Mouse (Mus musculus): Measurements from ENCODE around the gene Ncmap. TPM values are rescaled to one million over a fixed set of nuclear protein-coding genes. Genes with fewer than 3 reads are reported as not detected.
"Not testable (repeated sequence)": the region's sequence is repeated elsewhere in the genome, so short reads cannot be mapped to it uniquely, and the experiment has no call there.

The Ncmap gene
- polyA plus RNA-seq, 1 experiment from 2014 or later: 0.83 TPM

GRCm38 (mm10) chr4:135370372-135370771 lies 27.7 kb downstream of the Ncmap start:
- H3K9me3 ChIP-seq (replicated peaks; ENCODE audit: control insufficient read depth, low read length, poor library complexity, severe bottlenecking): no peaks in the 10 kb centered on the region
- no peak for ATAC-seq
- no peak overlapping the region for H3K4me2 ChIP-seq (ENCODE audit: low read length)
- H3K4me1 ChIP-seq (ENCODE audit: control insufficient read depth, insufficient read depth, low read length): no peaks in the 10 kb centered on the region
- no peaks in the 10 kb centered on the region for H3K27me3 ChIP-seq (ENCODE audit: control insufficient read depth, insufficient read depth, low read depth, low read length)
- no peak overlapping the region for H3K27ac ChIP-seq (ENCODE audit: low read length)
- WGBS: 80% methylated on average over 11 of the region's 11 CpGs
- no peak overlapping the region for H3K4me3 ChIP-seq (ENCODE audit: low read depth, low read length)
- H3K9ac ChIP-seq (ENCODE audit: low read depth, low read length): no peak overlapping the region
- no peaks in the 10 kb centered on the region for H3K36me3 ChIP-seq (ENCODE audit: control insufficient read depth, insufficient read depth, low read length)

- H3K9ac ChIP-seq (ENCODE audit: low read depth, low read length): no peak overlapping the region
- no peak overlapping the region for H3K27ac ChIP-seq (ENCODE audit: low read length)
- WGBS: 22% methylated on average over 6 of the region's 6 CpGs
- no peaks in the 10 kb centered on the region for H3K27me3 ChIP-seq (ENCODE audit: control insufficient read depth, insufficient read depth, low read depth, low read length)
- no peak overlapping the region for H3K4me2 ChIP-seq (ENCODE audit: low read length)
- H3K4me1 ChIP-seq (ENCODE audit: control insufficient read depth, insufficient read depth, low read length): no peaks in the 10 kb centered on the region
- ATAC-seq: no peak
- no peak overlapping the region for H3K4me3 ChIP-seq (ENCODE audit: low read depth, low read length)
- no peaks in the 10 kb centered on the region for H3K36me3 ChIP-seq (ENCODE audit: control insufficient read depth, insufficient read depth, low read length)
- no peaks in the 10 kb centered on the region for H3K9me3 ChIP-seq (replicated peaks; ENCODE audit: control insufficient read depth, low read length, poor library complexity, severe bottlenecking)
Observed at GRCm38 (mm10) chr4:135362828-135363227, 35.2 kb downstream of the Ncmap start.

GRCm38 (mm10) chr4:135361722-135362121 lies 36.3 kb downstream of the Ncmap start:
- 89% methylated on average over 12 of the region's 12 CpGs for WGBS
- Histone ChIP-seq H3K4me3 (ENCODE audit: low read depth, low read length) (no peak overlapping the region), H3K36me3 (ENCODE audit: control insufficient read depth, insufficient read depth, low read length) (no peaks in the 10 kb centered on the region), H3K9ac (ENCODE audit: low read depth, low read length) (no peak overlapping the region), H3K4me2 (ENCODE audit: low read length) (no peak overlapping the region), H3K9me3 (replicated peaks; ENCODE audit: control insufficient read depth, low read length, poor library complexity, severe bottlenecking) (no peaks in the 10 kb centered on the region), H3K27me3 (ENCODE audit: control insufficient read depth, insufficient read depth, low read depth, low read length) (no peaks in the 10 kb centered on the region), H3K4me1 (ENCODE audit: control insufficient read depth, insufficient read depth, low read length) (no peaks in the 10 kb centered on the region), H3K27ac (ENCODE audit: low read length) (no peak overlapping the region)
- ATAC-seq: no peak

GRCm38 (mm10) chr4:135358736-135359135 lies 39.3 kb downstream of the Ncmap start:
- H3K27ac ChIP-seq (ENCODE audit: low read length): no peak overlapping the region
- no peak for ATAC-seq
- H3K36me3 ChIP-seq (ENCODE audit: control insufficient read depth, insufficient read depth, low read length): no peaks in the 10 kb centered on the region
- 1% methylated on average over 6 of the region's 6 CpGs for WGBS
- H3K4me1 ChIP-seq (ENCODE audit: control insufficient read depth, insufficient read depth, low read length): peaks cover 7% of the 10 kb centered on the region
- no peak overlapping the region for H3K4me3 ChIP-seq (ENCODE audit: low read depth, low read length)
- H3K27me3 ChIP-seq (ENCODE audit: control insufficient read depth, insufficient read depth, low read depth, low read length): no peaks in the 10 kb centered on the region
- no peak overlapping the region for H3K9ac ChIP-seq (ENCODE audit: low read depth, low read length)
- no peaks in the 10 kb centered on the region for H3K9me3 ChIP-seq (replicated peaks; ENCODE audit: control insufficient read depth, low read length, poor library complexity, severe bottlenecking)
- no peak overlapping the region for H3K4me2 ChIP-seq (ENCODE audit: low read length)

- WGBS: 85% methylated on average over 12 of the region's 12 CpGs
- Histone ChIP-seq H3K4me3 (ENCODE audit: low read depth, low read length) (no peak overlapping the region), H3K9ac (ENCODE audit: low read depth, low read length) (no peak overlapping the region), H3K4me2 (ENCODE audit: low read length) (no peak overlapping the region), H3K4me1 (ENCODE audit: control insufficient read depth, insufficient read depth, low read length) (peaks cover 7% of the 10 kb centered on the region), H3K9me3 (replicated peaks; ENCODE audit: control insufficient read depth, low read length, poor library complexity, severe bottlenecking) (no peaks in the 10 kb centered on the region), H3K36me3 (ENCODE audit: control insufficient read depth, insufficient read depth, low read length) (no peaks in the 10 kb centered on the region), H3K27me3 (ENCODE audit: control insufficient read depth, insufficient read depth, low read depth, low read length) (no peaks in the 10 kb centered on the region), H3K27ac (ENCODE audit: low read length) (no peak overlapping the region)
- no peak for ATAC-seq
Observed at GRCm38 (mm10) chr4:135357221-135357920, 40.7 kb downstream of the Ncmap start.

DNA sequence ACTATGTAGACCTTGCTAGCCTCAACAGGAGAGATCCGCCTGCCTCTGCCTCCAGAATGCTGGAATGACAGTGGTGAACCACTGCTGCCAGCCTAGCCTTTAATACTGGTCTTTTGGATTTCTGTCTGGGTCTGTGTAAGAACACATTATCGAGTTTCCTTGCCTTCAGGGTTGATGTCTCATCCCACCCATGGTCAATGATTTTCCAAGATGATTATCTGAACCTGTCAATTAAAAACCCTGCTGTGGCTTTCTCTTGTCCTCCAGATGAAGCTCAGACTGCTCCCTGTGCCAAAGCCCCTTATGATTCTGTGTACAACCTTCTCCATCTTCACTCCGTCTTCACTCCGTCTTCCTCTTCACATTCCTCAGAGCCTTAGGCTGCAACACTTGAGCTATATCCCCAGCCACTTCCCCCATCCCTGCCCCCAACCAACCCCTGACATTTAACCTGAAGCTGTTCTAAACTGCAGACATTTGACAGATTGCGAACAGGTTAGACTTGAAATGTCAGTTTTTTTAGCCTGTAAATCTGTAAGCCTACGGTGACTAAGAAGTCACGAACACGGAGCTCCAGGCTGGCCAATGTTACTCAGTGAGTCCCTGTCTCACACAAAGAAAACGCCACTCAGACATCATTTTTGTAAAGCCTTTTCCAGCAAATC lies 42.0 kb downstream of the Ncmap start:
- WGBS: 82% methylated on average over 9 of the region's 9 CpGs
- peaks cover 19% of the 10 kb centered on the region for H3K4me1 ChIP-seq (ENCODE audit: control insufficient read depth, insufficient read depth, low read length)
- no peak overlapping the region for H3K4me2 ChIP-seq (ENCODE audit: low read length)
- no peak for ATAC-seq
- H3K27ac ChIP-seq (ENCODE audit: low read length): no peak overlapping the region
- no peaks in the 10 kb centered on the region for H3K9me3 ChIP-seq (replicated peaks; ENCODE audit: control insufficient read depth, low read length, poor library complexity, severe bottlenecking)
- H3K9ac ChIP-seq (ENCODE audit: low read depth, low read length): no peak overlapping the region
- H3K4me3 ChIP-seq (ENCODE audit: low read depth, low read length): no peak overlapping the region
- H3K36me3 ChIP-seq (ENCODE audit: control insufficient read depth, insufficient read depth, low read length): no peaks in the 10 kb centered on the region
- H3K27me3 ChIP-seq (ENCODE audit: control insufficient read depth, insufficient read depth, low read depth, low read length): no peaks in the 10 kb centered on the region

- ATAC-seq; H3K36me3 ChIP-seq (ENCODE audit: control insufficient read depth, insufficient read depth, low read length); H3K4me2 ChIP-seq (ENCODE audit: low read length); H3K9ac ChIP-seq (ENCODE audit: low read depth, low read length); H3K27me3 ChIP-seq (ENCODE audit: control insufficient read depth, insufficient read depth, low read depth, low read length); H3K4me3 ChIP-seq (ENCODE audit: low read depth, low read length); H3K9me3 ChIP-seq (replicated peaks; ENCODE audit: control insufficient read depth, low read length, poor library complexity, severe bottlenecking): not testable (repeated sequence)
- Histone ChIP-seq H3K4me1 (ENCODE audit: control insufficient read depth, insufficient read depth, low read length) (peaks cover 19% of the 10 kb centered on the region), H3K27ac (ENCODE audit: low read length) (peak overlapping the region; percentile 97; the same call in 1 of the 2 replicates)
Observed at GRCm38 (mm10) chr4:135354751-135355150, 43.3 kb downstream of the Ncmap start.

DNA sequence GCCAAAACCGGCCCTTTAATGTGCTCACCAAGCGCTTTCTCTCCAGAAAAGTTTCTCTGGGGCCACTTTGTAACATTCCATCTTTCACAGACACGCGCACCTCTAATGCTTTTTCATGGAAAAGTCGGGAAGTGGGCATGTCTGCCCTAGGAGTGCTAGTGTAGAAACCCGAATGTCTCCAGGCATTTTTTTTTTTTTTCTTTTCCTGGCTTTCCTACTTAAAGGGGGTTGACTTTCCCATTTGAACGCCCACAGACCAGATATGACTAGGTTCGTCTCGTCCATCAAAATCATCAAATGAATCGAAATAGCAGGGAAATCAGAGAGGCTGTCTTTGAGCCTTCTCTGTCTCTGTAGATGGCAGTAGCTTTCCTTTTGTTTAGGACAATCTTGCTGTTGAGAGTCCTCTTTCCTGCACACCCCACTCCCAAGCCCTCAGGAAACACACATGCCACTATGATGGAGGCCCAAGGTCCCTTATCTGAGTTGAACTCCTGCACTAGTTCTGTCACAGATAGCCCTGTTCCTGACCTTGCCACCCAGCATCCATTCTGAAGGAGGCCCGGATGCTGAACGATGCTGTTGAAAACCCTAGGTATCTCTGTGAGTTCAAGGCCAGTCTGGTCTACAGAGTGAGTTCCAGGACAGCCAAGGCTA lies 44.1 kb downstream of the Ncmap start:
- Histone ChIP-seq H3K9ac (ENCODE audit: low read depth, low read length) (peak overlapping the region; percentile 64), H3K27me3 (ENCODE audit: control insufficient read depth, insufficient read depth, low read depth, low read length) (no peaks in the 10 kb centered on the region), H3K36me3 (ENCODE audit: control insufficient read depth, insufficient read depth, low read length) (no peaks in the 10 kb centered on the region), H3K9me3 (replicated peaks; ENCODE audit: control insufficient read depth, low read length, poor library complexity, severe bottlenecking) (no peaks in the 10 kb centered on the region), H3K4me2 (ENCODE audit: low read length) (peak overlapping the region; percentile 77), H3K27ac (ENCODE audit: low read length) (peak overlapping the region; percentile 97), H3K4me3 (ENCODE audit: low read depth, low read length) (peak overlapping the region; percentile 99), H3K4me1 (ENCODE audit: control insufficient read depth, insufficient read depth, low read length) (peaks cover 19% of the 10 kb centered on the region)
- 22% methylated on average over 12 of the region's 12 CpGs for WGBS
- ATAC-seq: no peak

Measured in midbrain, embryonic 16.5 days (tissue).